Mouse (Mus musculus): ENCODE data around the gene Sv2a. TPM values are rescaled to one million over a fixed set of nuclear protein-coding genes. Genes with fewer than 3 reads are reported as not detected.

The Sv2a gene
- polyA plus RNA-seq, 1 experiment from 2014 or later, result 2.9 TPM

DNA sequence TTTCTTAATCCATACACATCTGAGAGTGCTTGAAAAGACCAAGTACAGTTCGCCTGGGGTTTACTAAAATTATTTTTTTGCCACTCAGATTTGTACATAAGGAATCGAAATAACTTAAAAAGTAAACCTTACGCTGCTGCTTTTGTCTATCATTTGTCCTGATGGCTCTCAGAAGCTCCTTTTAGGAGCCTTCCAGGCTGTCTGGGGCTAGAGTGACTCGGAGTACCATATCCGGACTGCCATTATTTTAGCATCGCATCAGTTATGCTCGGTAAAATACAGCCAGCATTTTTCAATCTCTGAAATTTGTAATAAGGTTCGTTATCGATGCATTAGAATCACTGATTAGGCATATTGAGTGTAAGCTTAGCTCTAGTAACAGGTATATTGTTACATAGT, 59.8 kb downstream of the Sv2a start:
- peak overlapping the region; percentile 59 for H3K27ac ChIP-seq (replicated peaks)
- no peaks in the 10 kb centered on the region for H3K27me3 ChIP-seq (ENCODE audit: control insufficient read depth, insufficient read depth, low read length)
- H3K4me1 ChIP-seq (replicated peaks; ENCODE audit: control insufficient read depth, insufficient read depth), result 0 out of 2 replicates have a peak, but pooled peaks cover 3% of the 10 kb centered on the region
- DNase-seq (ENCODE audit: low spot score) (no peak), ATAC-seq (ENCODE audit: low FRiP score, low TSS enrichment) (no peak)
- no peaks in the 10 kb centered on the region for H3K36me3 ChIP-seq (ENCODE audit: control insufficient read depth, insufficient read depth, low read length)
- H3K4me2 ChIP-seq (replicated peaks; ENCODE audit: low read depth), result peak overlapping the region; percentile 30
- no peak for TF ChIP-seq EP300 (optimal IDR thresholded peaks at IDR 0.05)
- no peak for TF ChIP-seq CTCF (IDR thresholded peaks at IDR 0.05; ENCODE audit: low read depth)
- 72% methylated on average over 9 of the region's 9 CpGs for WGBS
- peak overlapping the region; percentile 12 for H3K4me3 ChIP-seq (ENCODE audit: low read depth, low read length)
- 0 out of 2 replicates have a peak overlapping the region, but pooled peaks have one; percentile 35 for H3K9ac ChIP-seq (ENCODE audit: low read length)
- H3K9me3 ChIP-seq (ENCODE audit: control insufficient read depth, low read length), result no peaks in the 10 kb centered on the region

DNA sequence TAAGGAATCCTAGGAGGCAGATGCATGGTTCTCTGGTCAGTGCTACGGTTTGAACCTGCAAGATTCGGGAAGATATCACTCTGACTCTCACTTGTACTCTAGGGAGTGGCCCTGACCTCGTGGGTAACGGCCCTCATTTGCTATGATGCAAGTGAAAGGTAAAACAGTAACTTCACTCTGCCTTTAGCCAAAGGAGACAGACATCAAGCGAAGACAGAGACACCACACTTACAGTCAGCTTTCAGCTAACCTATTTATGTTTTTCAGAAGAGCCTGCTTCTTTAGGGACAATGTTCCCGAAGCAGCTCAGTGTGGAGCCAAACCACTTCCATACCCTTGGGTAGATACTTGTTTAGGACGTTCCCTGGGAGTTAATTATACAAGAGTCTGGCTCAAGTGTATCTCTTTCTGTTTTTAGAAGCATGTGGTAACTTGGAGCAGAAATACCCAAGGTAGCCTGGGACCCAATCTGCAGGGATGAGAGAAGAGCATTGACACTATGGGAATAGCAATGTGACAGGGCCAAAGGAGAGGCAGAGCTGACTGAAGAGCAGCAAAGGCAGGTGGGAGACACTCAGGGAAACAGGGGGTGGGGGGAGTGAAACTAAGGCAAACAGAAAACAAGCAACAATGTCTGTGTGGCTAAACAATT, 63.1 kb downstream of the Sv2a start:
- DNase-seq (ENCODE audit: low spot score), result no peak
- Histone ChIP-seq H3K36me3 (ENCODE audit: control insufficient read depth, insufficient read depth, low read length) (no peaks in the 10 kb centered on the region), H3K9me3 (ENCODE audit: control insufficient read depth, low read length) (no peaks in the 10 kb centered on the region), H3K27me3 (ENCODE audit: control insufficient read depth, insufficient read depth, low read length) (no peaks in the 10 kb centered on the region), H3K4me2 (replicated peaks; ENCODE audit: low read depth) (peak overlapping the region; percentile 56), H3K27ac (replicated peaks) (peak overlapping the region; percentile 92), H3K4me1 (replicated peaks; ENCODE audit: control insufficient read depth, insufficient read depth) (0 out of 2 replicates have a peak, but pooled peaks cover 3% of the 10 kb centered on the region), H3K4me3 (ENCODE audit: low read depth, low read length) (peak overlapping the region; percentile 46; the same call in 1 of the 2 replicates), H3K9ac (ENCODE audit: low read length) (peak overlapping the region; percentile 65)
- WGBS, result 69% methylated on average over 7 of the region's 7 CpGs
- no peak for TF ChIP-seq EP300 (optimal IDR thresholded peaks at IDR 0.05)
- no peak for TF ChIP-seq CTCF (IDR thresholded peaks at IDR 0.05; ENCODE audit: low read depth)
- no peak for ATAC-seq (ENCODE audit: low FRiP score, low TSS enrichment)

Small RNA genes lying within 50 kb of the gene (microRNA-seq; reads per million reads assigned to microRNA genes)
- gene Gm44492 (not detected), gene Gm47311 (not detected)

Other genes starting within 250 kb of the Sv2a start
- gene Plekho1, start 185.2 kb upstream of the Sv2a start, polyA plus RNA-seq (2015; fragmentation: Nextera tagmentation; extraction: Ambion mirVana), result 26.1 and 30.6 TPM in 2 replicates
- gene Vps45, start 122.7 kb upstream of the Sv2a start, polyA plus RNA-seq (2015; fragmentation: Nextera tagmentation; extraction: Ambion mirVana), result 28.0 and 32.1 TPM in 2 replicates
- gene Otud7b, start 76.6 kb upstream of the Sv2a start, polyA plus RNA-seq (2015; fragmentation: Nextera tagmentation; extraction: Ambion mirVana), result 12.3 and 14.5 TPM in 2 replicates
- gene Mtmr11, start 19.1 kb upstream of the Sv2a start, polyA plus RNA-seq (2015; fragmentation: Nextera tagmentation; extraction: Ambion mirVana), result 8.2 and 10.2 TPM in 2 replicates
- 70.1 and 72.8 TPM in 2 replicates for gene Sf3b4, start 8.8 kb upstream of the Sv2a start, polyA plus RNA-seq (2015; fragmentation: Nextera tagmentation; extraction: Ambion mirVana)
- 53.6 and 55.1 TPM in 2 replicates for gene Bola1, start 38.6 kb downstream of the Sv2a start, polyA plus RNA-seq (2015; fragmentation: Nextera tagmentation; extraction: Ambion mirVana)
- gene Hist2h2ab, start 38.7 kb downstream of the Sv2a start, polyA plus RNA-seq (2015; fragmentation: Nextera tagmentation; extraction: Ambion mirVana), result 0.68 TPM in 1 of 2 replicates, not detected in the other
- gene Hist2h2ac, start 39.7 kb downstream of the Sv2a start, polyA plus RNA-seq (2015; fragmentation: Nextera tagmentation; extraction: Ambion mirVana), result 3.1 and 6.2 TPM in 2 replicates
- gene Hist2h2be, start 40.0 kb downstream of the Sv2a start, polyA plus RNA-seq (2015; fragmentation: Nextera tagmentation; extraction: Ambion mirVana), result 3.2 and 3.4 TPM in 2 replicates
- 1.2 and 2.8 TPM in 2 replicates for gene Hist2h3c2, start 58.0 kb downstream of the Sv2a start, polyA plus RNA-seq (2015; fragmentation: Nextera tagmentation; extraction: Ambion mirVana)
- gene Hist2h2aa2, start 59.1 kb downstream of the Sv2a start, polyA plus RNA-seq (2015; fragmentation: Nextera tagmentation; extraction: Ambion mirVana), result 218 and 246 TPM in 2 replicates
- gene Hist2h2aa1, start 64.3 kb downstream of the Sv2a start, polyA plus RNA-seq (2015; fragmentation: Nextera tagmentation; extraction: Ambion mirVana), result 81.4 and 98.7 TPM in 2 replicates
- gene Hist2h3c1, start 65.5 kb downstream of the Sv2a start, polyA plus RNA-seq (2015; fragmentation: Nextera tagmentation; extraction: Ambion mirVana), result 0.44 and 1.2 TPM in 2 replicates
- 5.4 and 9.8 TPM in 2 replicates for gene Hist2h4, start 82.2 kb downstream of the Sv2a start, polyA plus RNA-seq (2015; fragmentation: Nextera tagmentation; extraction: Ambion mirVana)
- 16.4 and 34.4 TPM in 2 replicates for gene Hist2h3b, start 87.5 kb downstream of the Sv2a start, polyA plus RNA-seq (2015; fragmentation: Nextera tagmentation; extraction: Ambion mirVana)
- gene Hist2h2bb, start 88.6 kb downstream of the Sv2a start, polyA plus RNA-seq (2015; fragmentation: Nextera tagmentation; extraction: Ambion mirVana), result 3.8 and 5.5 TPM in 2 replicates
- 2.5 and 3.8 TPM in 2 replicates for gene Fcgr1, start 112.8 kb downstream of the Sv2a start, polyA plus RNA-seq (2015; fragmentation: Nextera tagmentation; extraction: Ambion mirVana)